Mouse (Mus musculus) G1E (cell line): ENCODE data around the gene Mmgt2.

Experiments used
- CTCF ChIP-seq: IDR thresholded peaks from 2 replicates; pipeline ENCODE4 v1.5.1; 2012; ENCODE audit warnings: low read depth, low read length, inconsistent platforms, mixed read lengths
- GATA1 ChIP-seq: IDR thresholded peaks from 2 replicates; pipeline ENCODE4 v1.6.1; 2012; ENCODE audit warnings: borderline replicate concordance, low read length, inconsistent platforms, mixed read lengths
- TAL1 ChIP-seq: conservative IDR thresholded peaks from 2 replicates; pipeline ENCODE4 v1.6.1; 2012; ENCODE audit warnings: low read depth, low read length, inconsistent platforms, mixed read lengths

GRCm38 (mm10) chr11:62679954-62680353 is 31.5 kb downstream of the Mmgt2 start:
- TF ChIP-seq GATA1 = no peak
- TF ChIP-seq CTCF = no peak
- no peak for TF ChIP-seq TAL1
